Mouse (Mus musculus) cerebellum, adult 2 months (tissue): ENCODE data around the gene Cdiptos. TPM values are rescaled to one million over a fixed set of nuclear protein-coding genes. Genes with fewer than 3 reads are reported as not detected.

Source experiments
- DNase-seq, 2 experiments: peaks; one replicate each; pipeline ENCODE4 v3.0.0; 2021
- H3K27ac ChIP-seq: fragments of 200-500 bp; 2 replicates; pipeline ENCODE4 v1.5.1; 2012; ENCODE audit warnings: low read length, control low read depth, inconsistent platforms; ENCODE audit not compliant: insufficient read depth
- H3K27me3 ChIP-seq: fragments of 200-500 bp; 2 replicates; pipeline ENCODE4 v1.6.1; 2012; ENCODE audit warnings: inconsistent platforms, mild to moderate bottlenecking, low read length, moderate library complexity; ENCODE audit not compliant: control insufficient read depth, insufficient read depth
- H3K4me1 ChIP-seq: fragments of 200-500 bp; 2 replicates; pipeline ENCODE4 v1.6.1; 2011; ENCODE audit warnings: low read length; ENCODE audit not compliant: control insufficient read depth, insufficient read depth
- H3K4me3 ChIP-seq: fragments of 200-500 bp; replicated peaks from 2 replicates; pipeline ENCODE3; 2011; ENCODE audit warnings: mild to moderate bottlenecking, low read depth, low read length, control low read depth; ENCODE audit not compliant: insufficient read depth
- CTCF ChIP-seq: fragments of 200-500 bp; IDR thresholded peaks from 2 replicates; pipeline ENCODE4 v1.5.1; 2011; ENCODE audit warnings: low read depth, mild to moderate bottlenecking, control low read depth, low read length, moderate library complexity, borderline replicate concordance; ENCODE audit not compliant: insufficient read depth
- POLR2A ChIP-seq: fragments of 200-500 bp; IDR thresholded peaks from 2 replicates; pipeline ENCODE4 v1.6.1; 2011; ENCODE audit warnings: low read length, control low read depth, borderline replicate concordance; ENCODE audit not compliant: insufficient read depth
- WGBS: fragments of 180-500 bp; shearing (Covaris S2); methylation state at CpG from one replicate; pipeline ENCODE4 v1.1.7; 2018; 5-methylcytosine and 5-hydroxymethylcytosine counted together
- polyA plus RNA-seq: library from polyadenylated mRNA; depleted of rRNA; stranded (reverse); fragments of >200 nt; gene quantifications from 2 replicates; pipeline ENCODE4 v1.2.3, GENCODE M21; 2012; rRNA removed

Gene Cdiptos
- 0.92 and 1.1 TPM in 2 replicates for polyA plus RNA-seq

GRCm38 (mm10) chr7:126975950-126976866 is at the start of gene Cdiptos:
Cdiptos (minus strand) TSS chr7:126976098.
- Histone ChIP-seq H3K4me1 (peaks cover 14% of the 10 kb centered on the region), H3K4me3 (peak within 1 kb of the TSS; percentile 75), H3K27ac (peak within 1 kb of the TSS; percentile 100), H3K27me3 (no peaks in the 10 kb centered on the region)
- TF ChIP-seq CTCF (peak; percentile 90), POLR2A (no peak)
- WGBS: under 1% methylated on average over 55 of the region's 55 CpGs
- DNase-seq: peak; percentile 95 to 97

- WGBS: 2% methylated on average over 30 of the region's 30 CpGs
- H3K27ac ChIP-seq: peak overlapping the region; percentile 93
- peaks cover 25% of the 10 kb centered on the region; the same call in 1 of the 2 replicates for H3K4me1 ChIP-seq
- DNase-seq: peak; percentile 89 to 90
- peak overlapping the region; percentile 86 for H3K4me3 ChIP-seq
- TF ChIP-seq CTCF (peak; percentile 73), POLR2A (peak; percentile 34; the same call in 1 of the 2 replicates)
- no peaks in the 10 kb centered on the region for H3K27me3 ChIP-seq
Measured at GRCm38 (mm10) chr7:127024755-127025555, 49.1 kb upstream of the Cdiptos start.

- Histone ChIP-seq H3K27ac (peak overlapping the region; percentile 93), H3K27me3 (no peaks in the 10 kb centered on the region), H3K4me3 (peak overlapping the region; percentile 86), H3K4me1 (peaks cover 25% of the 10 kb centered on the region; the same call in 1 of the 2 replicates)
- TF ChIP-seq POLR2A (no peak), CTCF (no peak)
- 9% methylated on average over 19 of the region's 19 CpGs for whole genome bisulfite sequencing
- DNase-seq: peak; percentile 47 to 59
Measured at GRCm38 (mm10) chr7:127023896-127024690, 48.2 kb upstream of the Cdiptos start.

GRCm38 (mm10) chr7:127023272-127023691 is 47.4 kb upstream of the Cdiptos start:
- WGBS: 22% methylated on average over 13 of the region's 13 CpGs
- Histone ChIP-seq H3K4me3 (peak overlapping the region; percentile 31), H3K27me3 (no peaks in the 10 kb centered on the region), H3K4me1 (peaks cover 25% of the 10 kb centered on the region; the same call in 1 of the 2 replicates), H3K27ac (peak overlapping the region; percentile 65)
- TF ChIP-seq CTCF (no peak), POLR2A (no peak)
- DNase-seq: peak; percentile 56 to 57

- H3K27me3 ChIP-seq: no peaks in the 10 kb centered on the region
- H3K27ac ChIP-seq: peak overlapping the region; percentile 65
- 41% methylated on average over 7 of the region's 7 CpGs for WGBS
- TF ChIP-seq CTCF (no peak), POLR2A (no peak)
- H3K4me1 ChIP-seq: peaks cover 22% of the 10 kb centered on the region; the same call in 1 of the 2 replicates
- peak in 1 of 2 experiments; percentile 46 for DNase-seq
- peak overlapping the region; percentile 31 for H3K4me3 ChIP-seq
Measured at GRCm38 (mm10) chr7:127022528-127023271, 46.8 kb upstream of the Cdiptos start.

DNA sequence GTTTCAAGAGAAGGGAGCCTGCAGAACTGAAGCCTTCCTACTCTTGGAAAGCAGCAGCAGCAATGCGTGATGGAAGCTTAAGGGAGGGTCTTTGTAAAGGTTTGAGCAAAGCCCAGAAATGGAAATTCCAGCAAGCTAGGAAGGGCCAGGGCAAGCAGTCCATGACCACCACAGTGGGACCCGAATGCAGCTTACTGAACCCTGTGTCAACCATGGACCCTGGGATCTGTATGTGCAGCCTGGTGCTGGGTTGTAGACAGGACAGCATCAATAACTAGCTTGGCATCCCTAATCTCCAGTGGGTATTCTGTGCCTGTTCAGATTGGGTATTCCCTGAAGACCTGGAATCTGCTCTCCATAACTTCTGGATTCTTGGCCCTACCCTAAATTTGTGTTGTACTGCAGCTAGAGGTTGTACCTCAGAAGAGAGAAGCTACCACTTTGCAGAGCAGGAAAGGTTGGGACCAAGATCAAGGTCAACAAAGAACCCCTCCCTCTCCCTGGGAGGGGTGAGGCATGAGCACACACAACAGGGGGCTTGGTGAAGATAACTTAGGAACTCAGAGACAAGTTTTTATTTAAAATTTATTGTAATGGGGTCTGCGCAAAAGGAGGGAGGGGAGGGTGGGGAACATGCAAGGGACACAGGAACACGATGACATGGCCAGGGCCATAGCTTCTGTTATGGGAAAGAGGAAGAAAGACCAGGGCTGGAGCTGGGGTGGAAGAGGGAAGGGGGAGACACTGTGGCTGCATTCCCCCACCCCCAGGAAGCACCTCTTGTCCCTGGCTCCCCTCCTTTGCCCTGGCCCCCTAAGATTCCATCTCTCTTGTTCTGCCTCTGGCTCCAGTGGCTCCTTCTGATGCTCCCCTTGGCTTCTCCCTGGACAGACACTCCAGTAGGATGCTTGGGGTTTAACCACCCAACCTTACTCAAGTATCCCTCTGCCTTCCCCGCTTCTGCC is 45.9 kb upstream of the Cdiptos start:
- Histone ChIP-seq H3K27ac (peak overlapping the region; percentile 91), H3K4me3 (peak overlapping the region; percentile 80), H3K27me3 (no peaks in the 10 kb centered on the region), H3K4me1 (peaks cover 22% of the 10 kb centered on the region; the same call in 1 of the 2 replicates)
- peak in 1 of 2 experiments; percentile 22 for DNase-seq
- TF ChIP-seq CTCF (no peak), POLR2A (0 out of 2 replicates have a peak, but pooled peaks have one; percentile 16)
- 33% methylated on average over 5 of the region's 5 CpGs for WGBS
